Mouse (Mus musculus): ENCODE results near the gene Asprv1. TPM values are rescaled to one million over a fixed set of nuclear protein-coding genes. Genes with fewer than 3 reads are reported as not detected.

Asprv1 gene
- polyA plus RNA-seq, 1 experiment from 2014 or later: 0.64 TPM

DNA sequence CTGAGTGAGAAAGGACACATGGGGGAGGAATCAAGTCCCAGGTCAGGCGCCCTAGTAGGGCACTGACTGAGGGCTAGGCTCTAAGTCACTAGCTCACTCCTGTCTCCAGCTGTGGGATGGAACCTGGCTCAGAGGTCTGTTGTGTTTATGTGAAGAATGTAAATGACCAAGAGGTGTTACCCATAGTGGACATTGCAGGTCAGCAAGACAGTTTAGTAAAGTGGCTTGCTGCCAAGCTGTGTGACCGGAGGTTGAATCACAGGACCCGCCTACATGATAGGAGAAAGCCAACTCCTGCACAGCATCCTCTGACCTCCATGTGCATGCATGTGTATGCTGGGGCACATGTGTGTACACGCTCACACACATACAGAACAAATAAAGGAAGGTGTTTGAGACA is 17.6 kb downstream of the Asprv1 start:
- ATAC-seq (ENCODE audit: insufficient read depth, low FRiP score, low TSS enrichment) (no peak), DNase-seq (ENCODE audit: low spot score) (no peak)
- Histone ChIP-seq H3K27me3 (ENCODE audit: control insufficient read depth, insufficient read depth, low read length) (no peaks in the 10 kb centered on the region), H3K4me2 (ENCODE audit: low read depth) (no peak overlapping the region), H3K9me3 (ENCODE audit: control insufficient read depth, low read length) (no peaks in the 10 kb centered on the region), H3K4me3 (ENCODE audit: low read depth, low read length) (no peak overlapping the region), H3K36me3 (ENCODE audit: control insufficient read depth, insufficient read depth, low read length) (peaks cover 7% of the 10 kb centered on the region), H3K27ac (ENCODE audit: low read depth, low read length) (no peak overlapping the region), H3K9ac (ENCODE audit: low read length) (no peak overlapping the region), H3K4me1 (ENCODE audit: control insufficient read depth, insufficient read depth, low read length) (no peaks in the 10 kb centered on the region)
- 87% methylated on average over 4 of the region's 4 CpGs for WGBS

DNA sequence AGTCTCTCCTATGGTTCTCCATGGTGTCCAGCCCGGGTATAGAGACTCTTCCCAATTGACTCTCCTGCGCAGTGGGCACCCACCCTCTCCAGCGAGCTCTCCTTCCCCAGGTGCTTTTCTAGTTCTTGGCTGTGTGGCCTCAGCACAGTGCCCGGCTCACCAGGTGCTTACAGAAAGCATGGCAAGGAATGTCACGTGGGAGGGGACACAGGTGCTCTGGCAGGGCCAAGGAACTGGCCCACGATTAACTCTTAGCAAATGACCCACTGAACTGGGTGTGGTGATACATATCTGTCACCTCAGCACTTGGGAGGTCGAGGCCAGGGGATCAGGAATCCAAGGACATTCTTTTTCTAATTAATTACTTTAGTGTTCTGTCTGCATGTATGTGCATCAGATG is 18.2 kb downstream of the Asprv1 start:
- Histone ChIP-seq H3K9me3 (ENCODE audit: control insufficient read depth, low read length) (no peaks in the 10 kb centered on the region), H3K27ac (ENCODE audit: low read depth, low read length) (no peak overlapping the region), H3K9ac (ENCODE audit: low read length) (no peak overlapping the region), H3K36me3 (ENCODE audit: control insufficient read depth, insufficient read depth, low read length) (peaks cover 10% of the 10 kb centered on the region), H3K27me3 (ENCODE audit: control insufficient read depth, insufficient read depth, low read length) (no peaks in the 10 kb centered on the region), H3K4me1 (ENCODE audit: control insufficient read depth, insufficient read depth, low read length) (no peaks in the 10 kb centered on the region), H3K4me3 (ENCODE audit: low read depth, low read length) (no peak overlapping the region), H3K4me2 (ENCODE audit: low read depth) (no peak overlapping the region)
- ATAC-seq (ENCODE audit: insufficient read depth, low FRiP score, low TSS enrichment) (no peak), DNase-seq (ENCODE audit: low spot score) (no peak)
- 80% methylated on average over 7 of the region's 7 CpGs for WGBS

DNA sequence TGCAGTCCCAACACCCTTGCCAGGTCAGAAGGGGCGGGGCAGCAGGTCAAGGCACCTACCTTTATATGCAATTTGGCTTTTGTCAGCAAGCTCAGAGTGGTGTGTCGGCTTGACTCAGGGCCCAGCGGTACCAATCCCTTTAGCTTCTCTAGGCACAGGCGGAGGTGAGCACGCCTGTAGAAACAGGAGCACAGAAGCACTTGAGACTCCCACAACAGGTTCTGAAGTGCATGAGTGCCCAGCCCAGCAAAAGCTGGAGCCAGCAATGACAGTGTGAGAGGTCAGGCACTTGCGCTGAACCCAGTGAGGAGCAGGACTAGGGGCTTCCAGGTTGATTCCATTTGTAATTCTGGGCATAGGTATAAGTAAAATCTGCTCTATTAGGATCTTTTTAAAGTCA is 25.1 kb downstream of the Asprv1 start:
- no peaks in the 10 kb centered on the region for H3K9me3 ChIP-seq (ENCODE audit: control insufficient read depth, low read length)
- no peak overlapping the region for H3K4me3 ChIP-seq (ENCODE audit: low read depth, low read length)
- 94% methylated on average over 6 of the region's 6 CpGs for WGBS
- H3K27ac ChIP-seq (ENCODE audit: low read depth, low read length): no peak overlapping the region
- H3K36me3 ChIP-seq (ENCODE audit: control insufficient read depth, insufficient read depth, low read length): peaks cover 13% of the 10 kb centered on the region
- no peaks in the 10 kb centered on the region for H3K4me1 ChIP-seq (ENCODE audit: control insufficient read depth, insufficient read depth, low read length)
- no peak overlapping the region for H3K4me2 ChIP-seq (ENCODE audit: low read depth)
- no peaks in the 10 kb centered on the region for H3K27me3 ChIP-seq (ENCODE audit: control insufficient read depth, insufficient read depth, low read length)
- ATAC-seq (ENCODE audit: insufficient read depth, low FRiP score, low TSS enrichment) (no peak), DNase-seq (ENCODE audit: low spot score) (no peak)
- no peak overlapping the region for H3K9ac ChIP-seq (ENCODE audit: low read length)

DNA sequence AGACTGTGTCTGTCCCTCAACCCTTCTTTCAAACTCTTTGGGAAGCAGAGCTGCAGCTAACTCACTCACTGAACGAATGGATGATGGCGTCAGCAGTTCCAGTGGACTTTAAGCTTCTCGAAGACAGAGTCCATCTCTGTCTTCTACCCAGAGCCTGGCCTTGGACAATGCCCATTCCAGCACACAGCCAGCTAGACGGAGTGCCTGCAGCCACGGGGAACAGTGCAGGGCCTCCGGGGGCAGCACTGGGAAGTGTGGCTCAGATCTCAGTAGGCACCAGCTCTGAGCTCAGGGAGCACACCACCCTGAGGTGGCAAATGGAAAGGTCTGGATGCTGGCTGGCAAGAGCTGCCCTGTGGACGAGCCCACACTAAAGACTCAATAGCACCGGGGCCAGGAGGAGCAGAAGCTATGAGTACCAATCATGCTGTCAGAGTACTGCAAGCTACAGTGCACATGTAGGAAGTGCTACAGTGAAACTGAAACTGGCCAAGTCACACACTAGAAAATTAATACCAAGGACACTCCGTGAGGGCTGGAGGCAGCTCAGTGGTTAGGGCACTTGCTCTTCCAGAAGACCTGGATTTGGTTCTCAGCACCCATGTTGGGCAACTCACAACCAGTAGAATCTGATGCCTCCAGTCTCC is 26.4 kb downstream of the Asprv1 start:
- Histone ChIP-seq H3K9ac (ENCODE audit: low read length) (no peak overlapping the region), H3K4me1 (ENCODE audit: control insufficient read depth, insufficient read depth, low read length) (no peaks in the 10 kb centered on the region), H3K4me3 (ENCODE audit: low read depth, low read length) (no peak overlapping the region), H3K9me3 (ENCODE audit: control insufficient read depth, low read length) (no peaks in the 10 kb centered on the region), H3K27ac (ENCODE audit: low read depth, low read length) (no peak overlapping the region), H3K36me3 (ENCODE audit: control insufficient read depth, insufficient read depth, low read length) (peaks cover 13% of the 10 kb centered on the region), H3K27me3 (ENCODE audit: control insufficient read depth, insufficient read depth, low read length) (no peaks in the 10 kb centered on the region), H3K4me2 (ENCODE audit: low read depth) (no peak overlapping the region)
- ATAC-seq (ENCODE audit: insufficient read depth, low FRiP score, low TSS enrichment): no peak
- no peak for DNase-seq (ENCODE audit: low spot score)
- 82% methylated on average over 9 of the region's 9 CpGs for WGBS

DNA sequence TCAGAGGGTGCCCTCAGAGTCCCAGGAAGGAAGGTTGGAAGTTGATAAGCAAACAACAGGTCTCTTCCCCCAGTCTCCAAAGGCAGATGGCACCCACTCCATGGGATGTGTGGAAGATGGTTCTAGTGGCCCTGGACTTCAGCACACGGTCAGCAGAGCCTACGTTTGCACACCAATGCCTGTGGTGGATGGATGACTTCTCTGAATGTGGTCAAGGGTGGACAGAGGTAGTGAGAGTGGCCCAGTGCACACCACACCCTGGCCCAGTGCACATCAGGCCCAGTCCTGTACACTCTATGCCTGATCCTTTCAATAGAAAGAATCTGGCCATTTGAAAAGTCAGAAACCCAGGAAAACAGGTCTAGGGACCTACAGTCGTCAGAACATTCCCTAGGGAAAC is 30.5 kb downstream of the Asprv1 start:
- Histone ChIP-seq H3K4me2 (ENCODE audit: low read depth) (no peak overlapping the region), H3K9me3 (ENCODE audit: control insufficient read depth, low read length) (no peaks in the 10 kb centered on the region), H3K27me3 (ENCODE audit: control insufficient read depth, insufficient read depth, low read length) (no peaks in the 10 kb centered on the region), H3K27ac (ENCODE audit: low read depth, low read length) (no peak overlapping the region), H3K4me3 (ENCODE audit: low read depth, low read length) (no peak overlapping the region), H3K4me1 (ENCODE audit: control insufficient read depth, insufficient read depth, low read length) (no peaks in the 10 kb centered on the region), H3K9ac (ENCODE audit: low read length) (no peak overlapping the region), H3K36me3 (ENCODE audit: control insufficient read depth, insufficient read depth, low read length) (0 out of 2 replicates have a peak, but pooled peaks cover 2% of the 10 kb centered on the region)
- DNase-seq (ENCODE audit: low spot score) (no peak), ATAC-seq (ENCODE audit: insufficient read depth, low FRiP score, low TSS enrichment) (no peak)
- WGBS: 91% methylated on average over 3 of the region's 3 CpGs

DNA sequence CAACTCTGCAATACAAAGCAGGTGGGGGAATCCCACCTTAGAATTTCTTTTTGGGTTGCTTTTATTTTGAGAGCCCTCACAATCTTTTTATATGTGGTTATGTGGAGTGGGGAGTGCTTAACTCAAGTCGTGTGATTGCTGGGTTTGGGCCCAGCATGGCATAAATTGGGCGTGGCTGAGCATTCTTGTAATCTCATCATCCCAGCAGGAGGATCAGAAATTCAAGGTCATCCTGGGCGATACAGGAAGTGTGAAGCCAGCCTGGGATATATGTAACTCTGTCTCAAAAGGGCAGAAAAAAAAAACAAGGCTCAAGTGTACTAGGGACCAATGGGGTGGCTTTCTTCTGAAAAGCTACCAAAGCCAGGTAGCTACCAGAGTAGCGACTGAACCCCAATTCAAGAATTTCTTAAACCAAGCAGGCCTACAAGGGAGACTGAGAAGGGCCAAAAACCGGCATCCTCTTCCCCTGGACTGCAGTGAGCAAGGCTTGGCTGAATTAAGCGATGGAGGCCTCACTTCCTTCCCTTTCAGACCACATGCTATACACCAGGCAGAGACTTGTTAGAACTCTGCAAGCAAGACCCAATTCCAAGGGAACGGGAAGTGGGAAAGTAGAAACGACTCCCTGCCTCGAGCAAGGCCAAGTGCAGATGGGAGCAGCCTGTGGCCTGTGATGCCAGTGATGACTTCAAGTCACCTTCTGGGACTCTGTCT is 32.4 kb downstream of the Asprv1 start:
- no peak overlapping the region for H3K27ac ChIP-seq (ENCODE audit: low read depth, low read length)
- no peak overlapping the region for H3K9ac ChIP-seq (ENCODE audit: low read length)
- no peaks in the 10 kb centered on the region for H3K9me3 ChIP-seq (ENCODE audit: control insufficient read depth, low read length)
- WGBS: 76% methylated on average over 9 of the region's 9 CpGs
- no peak overlapping the region for H3K4me3 ChIP-seq (ENCODE audit: low read depth, low read length)
- no peaks in the 10 kb centered on the region for H3K4me1 ChIP-seq (ENCODE audit: control insufficient read depth, insufficient read depth, low read length)
- no peak overlapping the region for H3K4me2 ChIP-seq (ENCODE audit: low read depth)
- no peak for DNase-seq (ENCODE audit: low spot score)
- H3K27me3 ChIP-seq (ENCODE audit: control insufficient read depth, insufficient read depth, low read length): no peaks in the 10 kb centered on the region
- H3K36me3 ChIP-seq (ENCODE audit: control insufficient read depth, insufficient read depth, low read length): 0 out of 2 replicates have a peak, but pooled peaks cover 2% of the 10 kb centered on the region
- ATAC-seq (ENCODE audit: insufficient read depth, low FRiP score, low TSS enrichment): no peak

DNA sequence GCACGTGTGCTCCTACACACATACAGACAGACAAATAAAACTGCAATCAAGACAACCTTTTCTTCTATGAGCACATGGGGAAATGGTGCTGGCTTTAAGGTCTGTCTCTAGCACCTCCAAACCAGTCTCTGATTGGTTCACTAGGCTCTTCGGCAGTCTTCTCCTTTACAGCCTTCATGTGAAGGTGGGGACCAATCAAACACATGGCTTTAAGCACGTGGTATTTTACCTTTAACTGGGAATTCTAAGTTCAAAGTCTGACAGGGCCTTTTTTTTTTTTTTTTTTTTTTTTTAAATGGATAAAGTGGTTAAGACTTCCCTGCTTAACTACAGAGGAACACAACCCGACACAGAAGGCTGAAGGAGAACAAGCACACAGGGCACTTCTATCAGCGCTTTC is 37.1 kb downstream of the Asprv1 start:
- no peak overlapping the region for H3K4me3 ChIP-seq (ENCODE audit: low read depth, low read length)
- 0 out of 2 replicates have a peak, but pooled peaks cover 2% of the 10 kb centered on the region for H3K36me3 ChIP-seq (ENCODE audit: control insufficient read depth, insufficient read depth, low read length)
- WGBS: 81% methylated on average over 5 of the region's 5 CpGs
- H3K4me2 ChIP-seq (ENCODE audit: low read depth): no peak overlapping the region
- no peak overlapping the region for H3K27ac ChIP-seq (ENCODE audit: low read depth, low read length)
- no peaks in the 10 kb centered on the region for H3K9me3 ChIP-seq (ENCODE audit: control insufficient read depth, low read length)
- H3K9ac ChIP-seq (ENCODE audit: low read length): no peak overlapping the region
- ATAC-seq (ENCODE audit: insufficient read depth, low FRiP score, low TSS enrichment) (no peak), DNase-seq (ENCODE audit: low spot score) (no peak)
- H3K27me3 ChIP-seq (ENCODE audit: control insufficient read depth, insufficient read depth, low read length): no peaks in the 10 kb centered on the region
- peaks cover 11% of the 10 kb centered on the region for H3K4me1 ChIP-seq (ENCODE audit: control insufficient read depth, insufficient read depth, low read length)

DNA sequence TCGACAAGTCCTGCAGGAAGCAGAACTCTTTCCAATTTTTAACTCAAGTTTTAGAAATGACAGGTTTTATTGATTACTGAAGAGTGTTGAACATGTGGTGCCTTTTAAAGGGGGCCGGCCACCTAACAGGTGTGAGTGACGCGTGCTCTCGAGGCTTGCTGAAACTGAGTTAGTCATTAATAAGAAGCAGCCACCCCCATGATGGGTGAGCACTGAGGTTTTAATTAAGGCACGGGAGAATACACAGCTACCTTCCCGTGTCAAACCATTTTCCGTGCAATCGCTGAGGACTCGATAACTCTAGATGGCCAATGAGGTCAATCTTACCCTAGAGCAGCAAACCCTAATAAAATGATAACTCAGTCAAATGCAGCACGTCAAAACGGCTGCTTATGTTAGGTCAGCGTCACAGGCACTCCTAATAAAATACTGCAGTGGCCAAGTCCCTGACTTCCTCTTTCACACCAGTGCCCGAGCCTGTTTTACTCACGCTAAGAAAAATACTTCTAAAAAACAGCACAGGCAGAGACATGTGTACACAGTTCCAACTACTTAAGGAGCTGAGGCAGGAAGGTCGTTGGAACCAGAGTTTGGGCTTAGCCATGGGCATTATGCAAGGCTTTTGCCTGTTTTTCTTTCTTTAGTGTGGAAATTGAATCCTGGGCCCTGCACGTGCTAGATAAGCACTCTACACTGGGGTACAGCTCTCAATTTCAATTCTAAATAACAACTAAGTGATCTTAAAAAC is 37.8 kb downstream of the Asprv1 start:
- H3K27ac ChIP-seq (ENCODE audit: low read depth, low read length): no peak overlapping the region
- H3K4me1 ChIP-seq (ENCODE audit: control insufficient read depth, insufficient read depth, low read length): peaks cover 11% of the 10 kb centered on the region
- H3K9me3 ChIP-seq (ENCODE audit: control insufficient read depth, low read length): no peaks in the 10 kb centered on the region
- ATAC-seq (ENCODE audit: insufficient read depth, low FRiP score, low TSS enrichment) (no peak), DNase-seq (ENCODE audit: low spot score) (no peak)
- no peaks in the 10 kb centered on the region for H3K27me3 ChIP-seq (ENCODE audit: control insufficient read depth, insufficient read depth, low read length)
- 0 out of 2 replicates have a peak, but pooled peaks cover 2% of the 10 kb centered on the region for H3K36me3 ChIP-seq (ENCODE audit: control insufficient read depth, insufficient read depth, low read length)
- 85% methylated on average over 17 of the region's 17 CpGs for WGBS
- H3K4me3 ChIP-seq (ENCODE audit: low read depth, low read length): no peak overlapping the region
- H3K4me2 ChIP-seq (ENCODE audit: low read depth): no peak overlapping the region
- H3K9ac ChIP-seq (ENCODE audit: low read length): no peak overlapping the region

Data from neural tube, embryonic 11.5 days (tissue).